Mouse (Mus musculus) kidney, adult 10 weeks (tissue): Measurements from ENCODE around the gene Nudt8. TPM values are rescaled to one million over a fixed set of nuclear protein-coding genes. Genes with fewer than 3 reads are reported as not detected.

Experiments used
- polyA plus RNA-seq: library from polyadenylated mRNA; stranded (reverse); fragments of 350-450 nt; fragmentation: Illumina TruSeq; extraction: RNeasy Lipid Tissue Mini Kit (QIAGEN cat#74804); gene quantifications from one replicate; pipeline ENCODE4 v1.2.3, GENCODE M21; 2014; ENCODE audit warnings: low read depth, low replicate concordance

Gene Nudt8
- polyA plus RNA-seq, result 0.65 TPM

DNA sequence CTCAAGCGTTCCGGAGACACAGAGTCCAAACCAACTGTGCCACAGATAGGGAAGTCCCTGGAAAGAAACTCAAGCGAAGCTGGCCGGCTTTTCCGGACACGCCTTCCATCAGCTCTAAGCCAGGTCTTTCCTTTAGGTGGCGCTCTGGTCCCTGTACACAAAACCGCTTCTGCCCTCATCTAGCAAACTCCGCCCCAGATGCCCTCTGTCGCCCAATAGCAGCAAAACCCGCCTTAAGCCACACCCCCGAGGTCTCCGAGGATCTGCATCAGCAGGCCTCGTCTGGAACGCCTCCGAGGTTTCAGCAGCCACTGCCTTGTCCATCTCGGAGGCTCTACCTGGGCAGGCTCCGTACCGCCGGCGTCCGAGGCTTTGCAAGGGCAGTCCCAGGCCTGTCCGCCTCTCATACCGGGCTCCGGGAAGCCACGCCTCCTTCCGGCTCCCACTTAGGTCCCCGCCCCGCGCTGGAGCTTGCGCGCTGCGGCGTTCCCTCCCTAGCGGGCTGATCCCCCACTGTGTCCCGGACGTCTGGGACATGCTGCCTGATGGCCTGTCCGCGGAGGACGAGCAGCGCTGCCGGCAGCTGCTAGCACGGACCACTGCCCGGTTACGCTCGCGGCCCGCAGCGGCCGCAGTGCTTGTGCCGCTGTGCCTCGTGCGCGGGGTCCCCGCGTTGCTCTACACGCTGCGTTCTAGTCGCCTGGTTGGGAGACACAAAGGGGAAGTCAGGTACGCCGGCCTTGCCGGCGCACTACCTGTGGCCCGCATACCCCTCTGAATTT is at the start of gene Nudt8, which contains the start of gene Gm49405:
TSS of gene Nudt8 (plus strand) at position 462 of the 782 bp plus-strand sequence.
TSS of gene Gm49405 (plus strand) at position 508 of the 782 bp plus-strand sequence.

DNA sequence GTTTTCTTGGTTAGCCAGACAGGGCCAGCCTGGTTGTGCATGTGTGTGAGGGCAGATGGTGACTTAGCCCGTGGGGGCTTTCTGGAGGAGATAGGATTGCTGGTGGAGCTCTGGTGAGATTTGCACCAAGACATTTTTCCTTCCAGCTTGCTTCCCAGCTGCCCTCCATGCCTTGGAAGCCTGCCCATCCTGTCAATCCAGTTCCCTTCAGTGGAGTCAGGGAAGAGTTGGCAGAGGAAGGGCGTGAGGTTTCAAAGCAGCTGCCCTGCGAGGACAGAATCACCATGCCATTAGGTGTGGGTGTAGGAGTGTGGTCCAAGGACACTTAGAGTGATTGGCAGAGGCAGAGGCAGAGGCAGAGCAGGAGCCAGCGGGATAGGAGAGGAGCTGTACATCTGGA is 41.9 kb upstream of the Nudt8 start, which contains the start of gene Aldh3b3:
TSS of gene Aldh3b3 (plus strand) at position 176 of the 400 bp plus-strand sequence.

GRCm38 (mm10) chr19:3972229-3972628 is 28.2 kb upstream of the Nudt8 start, which contains the start of gene Aldh3b2:
TSS of gene Aldh3b2 (plus strand) at chr19:3972328.

DNA sequence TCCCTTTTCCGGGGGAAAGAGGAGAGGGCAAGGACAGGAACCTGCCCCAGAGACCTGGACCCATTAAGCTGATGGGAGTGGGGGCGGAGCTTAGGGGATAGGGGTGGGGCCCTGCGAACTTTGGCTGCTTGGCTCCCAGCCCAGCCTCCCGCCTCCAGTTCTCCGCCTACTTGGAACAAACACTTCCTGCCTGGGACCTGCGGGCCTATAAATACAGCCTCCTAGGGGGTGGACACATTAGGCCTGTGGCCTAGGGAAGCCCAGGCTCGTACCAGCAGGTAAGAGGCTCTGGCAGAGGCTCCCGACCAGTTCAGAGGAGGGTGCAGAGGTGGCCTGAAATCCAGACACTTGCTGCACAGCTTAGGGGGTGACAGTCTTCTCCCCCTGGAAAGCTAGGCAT is 14.0 kb upstream of the Nudt8 start, which contains the start of gene Acy3:
TSS of gene Acy3 (plus strand) at position 237 of the 400 bp plus-strand sequence.

DNA sequence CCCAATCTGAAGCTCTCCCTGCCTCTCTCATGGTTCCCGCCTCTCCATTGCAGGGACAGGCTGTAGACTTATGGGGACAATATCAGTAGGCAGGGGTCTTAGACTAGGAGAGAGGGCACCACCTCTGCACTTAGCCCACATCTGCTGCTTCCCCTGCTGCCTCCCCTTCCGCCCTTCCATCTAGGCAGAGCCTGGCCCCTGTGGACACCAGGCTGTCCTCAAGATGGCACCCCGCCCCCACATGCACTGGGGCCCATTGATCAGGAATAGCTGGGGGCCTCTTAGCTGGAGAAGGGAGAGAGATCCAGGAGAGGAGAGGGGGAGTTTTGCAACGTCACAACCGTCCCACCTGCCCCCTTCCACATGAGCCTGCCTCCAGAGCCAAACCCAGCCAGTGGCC is 8.0 kb upstream of the Nudt8 start, which contains the start of gene Tbx10:
TSS of gene Tbx10 (plus strand) at position 337 of the 400 bp plus-strand sequence.

DNA sequence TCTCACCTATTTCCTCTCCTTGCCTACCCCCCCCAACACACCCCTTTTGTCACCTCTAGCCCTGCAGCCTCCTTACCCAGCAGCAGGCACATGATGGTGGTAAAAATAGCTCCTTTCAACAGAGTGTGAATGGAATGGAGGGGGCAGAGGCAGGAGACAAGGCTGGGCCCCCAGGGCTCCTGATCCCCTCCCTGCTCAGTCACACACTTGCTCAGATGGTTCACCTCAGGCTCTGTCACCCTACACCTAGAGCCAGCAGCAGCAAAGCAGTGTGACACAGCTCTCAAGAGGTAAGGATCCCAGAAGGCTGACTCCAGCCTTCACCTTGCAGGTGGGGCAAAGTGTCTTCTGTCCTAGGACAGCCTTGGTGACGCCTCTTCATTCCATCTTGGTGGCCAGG is 2.7 kb downstream of the Nudt8 start, which contains the start of gene Doc2g:
TSS of gene Doc2g (plus strand) at position 202 of the 400 bp plus-strand sequence.

GRCm38 (mm10) chr19:4012432-4013022 is 12.1 kb downstream of the Nudt8 start, which contains the start of gene Ndufv1:
TSS of gene Ndufv1 (minus strand) at chr19:4012806.

DNA sequence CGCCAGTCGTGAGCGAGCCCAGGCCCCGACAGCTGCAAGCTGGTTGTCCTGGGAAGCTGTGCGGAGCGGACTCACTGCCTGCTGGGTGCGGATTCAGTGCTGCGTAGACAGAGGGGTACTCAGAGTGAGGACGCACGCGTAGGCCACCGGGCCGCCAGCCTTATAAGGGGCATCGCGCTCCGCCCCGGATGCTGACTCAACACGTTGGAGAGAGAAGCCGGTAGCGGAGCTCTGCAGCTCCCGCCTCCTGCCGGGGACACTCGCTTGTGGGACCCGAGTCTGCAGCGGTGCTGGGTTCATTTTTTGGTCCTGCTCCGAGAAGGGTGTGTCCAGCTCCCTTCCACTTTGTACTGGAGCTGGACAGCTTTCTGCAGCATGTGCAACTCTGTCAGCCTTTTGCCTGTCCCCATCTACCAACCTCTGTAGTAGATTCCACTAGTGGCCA is 37.4 kb downstream of the Nudt8 start, which contains the start of gene Gstp1:
TSS of gene Gstp1 (minus strand) at position 198 of the 445 bp plus-strand sequence.

GRCm38 (mm10) chr19:4045966-4046865 is 45.8 kb downstream of the Nudt8 start, which contains the start of gene Gstp2:
TSS of gene Gstp2 (minus strand) at chr19:4046023.

Other genes with a start within 250 kb of the Nudt8 start
- 117 TPM for gene Kmt5b, start 233.2 kb upstream of the Nudt8 start, polyA plus RNA-seq
- 78.9 TPM for gene Chka, start 148.8 kb upstream of the Nudt8 start, polyA plus RNA-seq
- not detected for gene Tcirg1, start 93.4 kb upstream of the Nudt8 start, polyA plus RNA-seq
- 4.6 TPM for gene Ndufs8, start 87.8 kb upstream of the Nudt8 start, polyA plus RNA-seq
- 0.53 TPM for gene Aldh3b1, start 70.8 kb upstream of the Nudt8 start, polyA plus RNA-seq
- not detected for gene Unc93b1, start 65.4 kb upstream of the Nudt8 start, polyA plus RNA-seq
- 0.36 TPM for gene Aldh3b3, start 41.9 kb upstream of the Nudt8 start, polyA plus RNA-seq
- gene Aldh3b2, start 28.3 kb upstream of the Nudt8 start, polyA plus RNA-seq, result not detected
- gene Acy3, start 14.0 kb upstream of the Nudt8 start, polyA plus RNA-seq, result 47.4 TPM
- not detected for gene Tbx10, start 7.8 kb upstream of the Nudt8 start, polyA plus RNA-seq
- not detected for gene Gm49405, start within 50 bp of the Nudt8 start, polyA plus RNA-seq
- not detected for gene Doc2g, start 2.7 kb downstream of the Nudt8 start, polyA plus RNA-seq
- 9.9 TPM for gene Ndufv1, start 12.2 kb downstream of the Nudt8 start, polyA plus RNA-seq
- gene Gstp1, start 37.4 kb downstream of the Nudt8 start, polyA plus RNA-seq, result 14.6 TPM
- gene Gstp2, start 45.4 kb downstream of the Nudt8 start, polyA plus RNA-seq, result 10.1 TPM
- not detected for gene Gstp3, start 59.0 kb downstream of the Nudt8 start, polyA plus RNA-seq
- gene Cabp2, start 81.0 kb downstream of the Nudt8 start, polyA plus RNA-seq, result not detected
- gene Cdk2ap2, start 96.6 kb downstream of the Nudt8 start, polyA plus RNA-seq, result 0.73 TPM
- gene Pitpnm1, start 99.4 kb downstream of the Nudt8 start, polyA plus RNA-seq, result 0.20 TPM
- 1.3 TPM for gene Aip, start 125.3 kb downstream of the Nudt8 start, polyA plus RNA-seq
- not detected for gene Gpr152, start 139.2 kb downstream of the Nudt8 start, polyA plus RNA-seq
- gene Cabp4, start 143.5 kb downstream of the Nudt8 start, polyA plus RNA-seq, result not detected
- 9.0 TPM for gene Coro1b, start 148.0 kb downstream of the Nudt8 start, polyA plus RNA-seq
- 2.3 TPM for gene Ptprcap, start 153.0 kb downstream of the Nudt8 start, polyA plus RNA-seq
- gene Rps6kb2, start 162.8 kb downstream of the Nudt8 start, polyA plus RNA-seq, result 2.2 TPM
- gene Carns1, start 174.9 kb downstream of the Nudt8 start, polyA plus RNA-seq, result 0.49 TPM
- not detected for gene Tbc1d10c, start 190.7 kb downstream of the Nudt8 start, polyA plus RNA-seq
- 97.3 TPM for gene Ppp1ca, start 191.5 kb downstream of the Nudt8 start, polyA plus RNA-seq
- 1.5 TPM for gene Rad9a, start 201.1 kb downstream of the Nudt8 start, polyA plus RNA-seq
- gene Clcf1, start 213.7 kb downstream of the Nudt8 start, polyA plus RNA-seq, result 0.16 TPM
- not detected for gene AC109138.7, start 213.8 kb downstream of the Nudt8 start, polyA plus RNA-seq
- gene Pold4, start 231.3 kb downstream of the Nudt8 start, polyA plus RNA-seq, result not detected